Mouse (Mus musculus): ENCODE measurements at regions not wholly inside any gene's neighbourhood (a gene's known extent, or its start where the extent isn't known, plus 50 kb on each side); places are given as distances from the start of the nearest gene placed in this dataset.

GRCm38 (mm10) chr14:24550763-24551471 is 64.0 kb downstream of the Rps24 start:
- no peak for TF ChIP-seq CTCF (IDR thresholded peaks at IDR 0.05; ENCODE audit: insufficient read depth, low read length)
- TF ChIP-seq POLR2A (IDR thresholded peaks at IDR 0.05; ENCODE audit: borderline replicate concordance, extremely low read depth, low read depth, low read length), result no peak
- WGBS, result 62% methylated on average over 7 of the region's 7 CpGs
- DNase-seq, result no peak
- Histone ChIP-seq H3K4me3 (replicated peaks; ENCODE audit: extremely low read depth, low read depth, low read length) (no peak overlapping the region), H3K4me1 (ENCODE audit: control insufficient read depth, insufficient read depth, low read length) (no peaks in the 10 kb centered on the region)

GRCm38 (mm10) chr14:24551472-24551783 is 64.5 kb downstream of the Rps24 start:
- DNase-seq, result no peak

GRCm38 (mm10) chr14:24564801-24565624 is 78.1 kb downstream of the Rps24 start:
- Histone ChIP-seq H3K4me3 (replicated peaks; ENCODE audit: extremely low read depth, low read depth, low read length) (no peak overlapping the region), H3K4me1 (ENCODE audit: control insufficient read depth, insufficient read depth, low read length) (no peaks in the 10 kb centered on the region)
- no peak for TF ChIP-seq POLR2A (IDR thresholded peaks at IDR 0.05; ENCODE audit: borderline replicate concordance, extremely low read depth, low read depth, low read length)
- TF ChIP-seq CTCF (IDR thresholded peaks at IDR 0.05; ENCODE audit: insufficient read depth, low read length), result no peak
- DNase-seq, result no peak
- 54% methylated on average over 9 of the region's 9 CpGs for WGBS

More at GRCm38 (mm10) chr14:24551472-24551783, 64.5 kb downstream of the Rps24 start:
- TF ChIP-seq POLR2A (IDR thresholded peaks at IDR 0.05; ENCODE audit: borderline replicate concordance, extremely low read depth, low read depth, low read length) (no peak), CTCF (IDR thresholded peaks at IDR 0.05; ENCODE audit: insufficient read depth, low read length) (no peak)
- WGBS, result 62% methylated on average over 3 of the region's 3 CpGs
- Histone ChIP-seq H3K4me1 (ENCODE audit: control insufficient read depth, insufficient read depth, low read length) (no peaks in the 10 kb centered on the region), H3K4me3 (replicated peaks; ENCODE audit: extremely low read depth, low read depth, low read length) (no peak overlapping the region)

- TF ChIP-seq POLR2A (IDR thresholded peaks at IDR 0.05; ENCODE audit: borderline replicate concordance, extremely low read depth, low read depth, low read length) (no peak), CTCF (IDR thresholded peaks at IDR 0.05; ENCODE audit: insufficient read depth, low read length) (no peak)
- DNase-seq, result no peak
- no peak overlapping the region for H3K4me3 ChIP-seq (replicated peaks; ENCODE audit: extremely low read depth, low read depth, low read length)
- WGBS, result 73% methylated on average over 10 of the region's 10 CpGs
- H3K4me1 ChIP-seq (ENCODE audit: control insufficient read depth, insufficient read depth, low read length), result no peaks in the 10 kb centered on the region
Measured at GRCm38 (mm10) chr14:24565718-24566322, 78.9 kb downstream of the Rps24 start.

- H3K4me3 ChIP-seq (replicated peaks; ENCODE audit: extremely low read depth, low read depth, low read length), result no peak overlapping the region
- WGBS, result 77% methylated on average over 5 of the region's 5 CpGs
- DNase-seq, result no peak
- no peaks in the 10 kb centered on the region for H3K4me1 ChIP-seq (ENCODE audit: control insufficient read depth, insufficient read depth, low read length)
- TF ChIP-seq CTCF (IDR thresholded peaks at IDR 0.05; ENCODE audit: insufficient read depth, low read length) (no peak), POLR2A (IDR thresholded peaks at IDR 0.05; ENCODE audit: borderline replicate concordance, extremely low read depth, low read depth, low read length) (no peak)
Measured at GRCm38 (mm10) chr14:24575111-24575510, 88.2 kb downstream of the Rps24 start.

- Histone ChIP-seq H3K4me3 (replicated peaks; ENCODE audit: extremely low read depth, low read depth, low read length) (no peak overlapping the region), H3K4me1 (ENCODE audit: control insufficient read depth, insufficient read depth, low read length) (no peaks in the 10 kb centered on the region)
- WGBS, result 37% methylated on average over 7 of the region's 7 CpGs
- TF ChIP-seq CTCF (IDR thresholded peaks at IDR 0.05; ENCODE audit: insufficient read depth, low read length) (no peak), POLR2A (IDR thresholded peaks at IDR 0.05; ENCODE audit: borderline replicate concordance, extremely low read depth, low read depth, low read length) (no peak)
- DNase-seq, result no peak
Measured at GRCm38 (mm10) chr14:24578535-24579111, 91.7 kb downstream of the Rps24 start.

GRCm38 (mm10) chr14:24579153-24579795 is 92.3 kb downstream of the Rps24 start:
- no peaks in the 10 kb centered on the region for H3K4me1 ChIP-seq (ENCODE audit: control insufficient read depth, insufficient read depth, low read length)
- 42% methylated on average over 9 of the region's 9 CpGs for WGBS
- no peak for DNase-seq
- no peak overlapping the region for H3K4me3 ChIP-seq (replicated peaks; ENCODE audit: extremely low read depth, low read depth, low read length)
- TF ChIP-seq CTCF (IDR thresholded peaks at IDR 0.05; ENCODE audit: insufficient read depth, low read length) (no peak), POLR2A (IDR thresholded peaks at IDR 0.05; ENCODE audit: borderline replicate concordance, extremely low read depth, low read depth, low read length) (no peak)

GRCm38 (mm10) chr14:24586133-24586908 is 99.4 kb downstream of the Rps24 start:
- TF ChIP-seq CTCF (IDR thresholded peaks at IDR 0.05; ENCODE audit: insufficient read depth, low read length) (peak; percentile 46), POLR2A (IDR thresholded peaks at IDR 0.05; ENCODE audit: borderline replicate concordance, extremely low read depth, low read depth, low read length) (no peak)
- 59% methylated on average over 7 of the region's 7 CpGs for WGBS
- DNase-seq, result no peak
- Histone ChIP-seq H3K4me3 (replicated peaks; ENCODE audit: extremely low read depth, low read depth, low read length) (no peak overlapping the region), H3K4me1 (ENCODE audit: control insufficient read depth, insufficient read depth, low read length) (no peaks in the 10 kb centered on the region)

Measured in lung, adult 2 months (tissue).